Mouse (Mus musculus) embryonic facial prominence, embryonic 12.5 days (tissue): ENCODE data around the gene Nlrp4c. TPM values are rescaled to one million over a fixed set of nuclear protein-coding genes. Genes with fewer than 3 reads are reported as not detected.
A peak's percentile ranks its signal among the peaks of the same experiment; 100 is the strongest.
"Not testable (repeated sequence)": the region's sequence is repeated elsewhere in the genome, so short reads cannot be mapped to it uniquely, and the experiment has no call there.

Experiments used
- ATAC-seq: fragments of 200-750 bp; cut with Nextera tagmentation; 2 replicates; pipeline ENCODE4 v1.8.0; 2017; ENCODE audit not compliant: insufficient number of reproducible peaks, insufficient read depth, low FRiP score, low TSS enrichment
- H3K27ac ChIP-seq: fragments of 300-500 bp; sonication (generic); 2 replicates; pipeline ENCODE4 v1.5.1; 2016; ENCODE audit warnings: mild to moderate bottlenecking
- H3K27me3 ChIP-seq: fragments of 300-500 bp; sonication (generic); 2 replicates; pipeline ENCODE4 v1.6.1; 2016; ENCODE audit warnings: mild to moderate bottlenecking, moderate library complexity
- H3K36me3 ChIP-seq: fragments of 300-500 bp; sonication (generic); 2 replicates; pipeline ENCODE4 v1.6.1; 2016; ENCODE audit warnings: mild to moderate bottlenecking
- H3K4me1 ChIP-seq: fragments of 300-500 bp; sonication (generic); 2 replicates; pipeline ENCODE4 v1.6.1; 2016
- H3K4me2 ChIP-seq: fragments of 300-500 bp; sonication (generic); replicated peaks from 2 replicates; pipeline ENCODE4 v1.6.1; 2016; ENCODE audit warnings: mild to moderate bottlenecking, moderate library complexity
- H3K4me3 ChIP-seq: fragments of 300-500 bp; sonication (generic); 2 replicates; pipeline ENCODE4 v1.5.1; 2016; ENCODE audit warnings: mild to moderate bottlenecking
- H3K9ac ChIP-seq: fragments of 300-500 bp; sonication (generic); 2 replicates; pipeline ENCODE4 v1.6.1; 2016; ENCODE audit warnings: mild to moderate bottlenecking, moderate library complexity
- H3K9me3 ChIP-seq: fragments of 300-500 bp; sonication (generic); 2 replicates; pipeline ENCODE4 v1.6.1; 2016; ENCODE audit warnings: mild to moderate bottlenecking, moderate library complexity
- WGBS: fragments of 180-500 bp; shearing (Covaris S2); methylation state at CpG from one replicate; pipeline ENCODE4 v1.1.7; 2016; 5-methylcytosine and 5-hydroxymethylcytosine counted together
- polyA plus RNA-seq: library from polyadenylated mRNA; unstranded; fragments of >200 nt; fragmentation: Nextera tagmentation; extraction: Ambion mirVana; gene quantifications from 2 replicates; pipeline ENCODE4 v1.2.1, GENCODE M21; 2016

Gene Nlrp4c
- polyA plus RNA-seq: not detected in 2 replicates

GRCm38 (mm10) chr7:6044861-6045260, at the start of gene Nlrp4c:
Gene Nlrp4c, plus strand, starts transcription at chr7:6045161.
- peaks cover 12% of the 10 kb centered on the region; the same call in 1 of the 2 replicates for H3K9me3 ChIP-seq
- no peak within 1 kb of the TSS for H3K27ac ChIP-seq
- no peak for ATAC-seq
- 85% methylated on average over 11 of the region's 11 CpGs for WGBS
- no peak within 1 kb of the TSS for H3K4me3 ChIP-seq
- H3K9ac ChIP-seq: no peak within 1 kb of the TSS
- no peaks in the 10 kb centered on the region for H3K27me3 ChIP-seq
- H3K4me2 ChIP-seq: no peak within 1 kb of the TSS
- no peaks in the 10 kb centered on the region for H3K36me3 ChIP-seq
- no peaks in the 10 kb centered on the region for H3K4me1 ChIP-seq

GRCm38 (mm10) chr7:6010910-6011309, 34.1 kb upstream of the Nlrp4c start, which contains the start of gene Vmn1r65:
Gene Vmn1r65, minus strand, starts transcription at chr7:6011010.
- no peak within 1 kb of the TSS for H3K27ac ChIP-seq
- 78% methylated on average over 1 of the region's 1 CpGs for WGBS
- no peaks in the 10 kb centered on the region for H3K36me3 ChIP-seq
- H3K9ac ChIP-seq: no peak within 1 kb of the TSS
- no peaks in the 10 kb centered on the region for H3K4me1 ChIP-seq
- ATAC-seq: no peak
- no peak within 1 kb of the TSS for H3K4me2 ChIP-seq
- H3K27me3 ChIP-seq: no peaks in the 10 kb centered on the region
- H3K9me3 ChIP-seq: peaks cover 13% of the 10 kb centered on the region; the same call in 1 of the 2 replicates
- no peak within 1 kb of the TSS for H3K4me3 ChIP-seq

- Histone ChIP-seq H3K9ac (no peak overlapping the region), H3K27me3 (no peaks in the 10 kb centered on the region), H3K9me3 (no peaks in the 10 kb centered on the region), H3K4me1 (no peaks in the 10 kb centered on the region), H3K27ac (no peak overlapping the region), H3K36me3 (no peaks in the 10 kb centered on the region), H3K4me3 (no peak overlapping the region), H3K4me2 (no peak overlapping the region)
- 75% methylated on average over 3 of the region's 3 CpGs for WGBS
- no peak for ATAC-seq
These were observed 74.5 kb downstream of the Nlrp4c start for GRCm38 (mm10) chr7:6119501-6119900.

GRCm38 (mm10) chr7:6120104-6120503, 75.1 kb downstream of the Nlrp4c start:
- not testable (repeated sequence) for ATAC-seq, H3K27me3 ChIP-seq, H3K4me1 ChIP-seq, H3K27ac ChIP-seq, H3K4me2 ChIP-seq, H3K9me3 ChIP-seq, H3K36me3 ChIP-seq, H3K4me3 ChIP-seq, H3K9ac ChIP-seq
- 82% methylated on average over 2 of the region's 2 CpGs for WGBS

- not testable (repeated sequence) for H3K4me2 ChIP-seq, H3K4me1 ChIP-seq, H3K9ac ChIP-seq, H3K27me3 ChIP-seq, H3K27ac ChIP-seq, H3K4me3 ChIP-seq, H3K9me3 ChIP-seq, H3K36me3 ChIP-seq
- ATAC-seq: 0 out of 2 replicates have a peak, but pooled peaks have one; percentile 47
- 71% methylated on average over 1 of the region's 1 CpGs for WGBS
These were observed 76.2 kb downstream of the Nlrp4c start for GRCm38 (mm10) chr7:6121128-6121527.

GRCm38 (mm10) chr7:6126690-6127448, 81.9 kb downstream of the Nlrp4c start:
- H3K4me2 ChIP-seq: no peak overlapping the region
- H3K9me3 ChIP-seq: peaks cover 3% of the 10 kb centered on the region; the same call in 1 of the 2 replicates
- H3K36me3 ChIP-seq: peaks cover 11% of the 10 kb centered on the region
- H3K27me3 ChIP-seq: no peaks in the 10 kb centered on the region
- no peak overlapping the region for H3K4me3 ChIP-seq
- WGBS: 34% methylated on average over 7 of the region's 7 CpGs
- H3K9ac ChIP-seq: no peak overlapping the region
- H3K27ac ChIP-seq: no peak overlapping the region
- no peaks in the 10 kb centered on the region for H3K4me1 ChIP-seq
- ATAC-seq: 0 out of 2 replicates have a peak, but pooled peaks have one; percentile 36

- no peak overlapping the region for H3K4me2 ChIP-seq
- H3K4me3 ChIP-seq: no peak overlapping the region
- H3K9ac ChIP-seq: no peak overlapping the region
- H3K4me1 ChIP-seq: no peaks in the 10 kb centered on the region
- 41% methylated on average over 4 of the region's 4 CpGs for WGBS
- H3K27ac ChIP-seq: no peak overlapping the region
- no peaks in the 10 kb centered on the region for H3K27me3 ChIP-seq
- no peak for ATAC-seq
- H3K36me3 ChIP-seq: peaks cover 36% of the 10 kb centered on the region
- H3K9me3 ChIP-seq: peaks cover 18% of the 10 kb centered on the region
These were observed 85.4 kb downstream of the Nlrp4c start for GRCm38 (mm10) chr7:6130346-6130745.

- H3K4me1 ChIP-seq: no peaks in the 10 kb centered on the region
- H3K36me3 ChIP-seq: peaks cover 43% of the 10 kb centered on the region
- no peak overlapping the region for H3K9ac ChIP-seq
- peaks cover 18% of the 10 kb centered on the region for H3K9me3 ChIP-seq
- no peaks in the 10 kb centered on the region for H3K27me3 ChIP-seq
- H3K27ac ChIP-seq: no peak overlapping the region
- no peak overlapping the region for H3K4me2 ChIP-seq
- 79% methylated on average over 30 of the region's 30 CpGs for whole genome bisulfite sequencing
- H3K4me3 ChIP-seq: no peak overlapping the region
- no peak for ATAC-seq
These were observed 87.7 kb downstream of the Nlrp4c start for GRCm38 (mm10) chr7:6132646-6133045.

- ATAC-seq: no peak
- Histone ChIP-seq H3K4me2 (no peak overlapping the region), H3K9me3 (peaks cover 18% of the 10 kb centered on the region), H3K27me3 (no peaks in the 10 kb centered on the region), H3K4me3 (no peak overlapping the region), H3K36me3 (peaks cover 35% of the 10 kb centered on the region), H3K9ac (no peak overlapping the region; the same call in 1 of the 2 replicates), H3K4me1 (no peaks in the 10 kb centered on the region), H3K27ac (no peak overlapping the region)
These were observed 91.5 kb downstream of the Nlrp4c start for GRCm38 (mm10) chr7:6136497-6136896.

- WGBS: 84% methylated on average over 3 of the region's 3 CpGs
- no peak overlapping the region for H3K4me3 ChIP-seq
- H3K27ac ChIP-seq: no peak overlapping the region
- H3K27me3 ChIP-seq: no peaks in the 10 kb centered on the region
- H3K4me1 ChIP-seq: no peaks in the 10 kb centered on the region
- peaks cover 15% of the 10 kb centered on the region for H3K36me3 ChIP-seq
- no peak for ATAC-seq
- H3K9ac ChIP-seq: no peak overlapping the region
- no peak overlapping the region for H3K4me2 ChIP-seq
- H3K9me3 ChIP-seq: no peaks in the 10 kb centered on the region
These were observed 94.3 kb downstream of the Nlrp4c start for GRCm38 (mm10) chr7:6139295-6139694.

GRCm38 (mm10) chr7:6143991-6144531, 99.1 kb downstream of the Nlrp4c start:
- Histone ChIP-seq H3K36me3 (peaks cover 6% of the 10 kb centered on the region; the same call in 1 of the 2 replicates), H3K27ac (no peak overlapping the region), H3K27me3 (no peaks in the 10 kb centered on the region), H3K4me3 (no peak overlapping the region), H3K4me2 (no peak overlapping the region), H3K9me3 (no peaks in the 10 kb centered on the region), H3K9ac (no peak overlapping the region), H3K4me1 (no peaks in the 10 kb centered on the region)
- no peak for ATAC-seq
- 94% methylated on average over 2 of the region's 2 CpGs for WGBS
